30 mouse cellular contexts compared by ENCODE assay signal in genomic region chr19:36781996-36782395, GRCm38 (mm10). TPM values are rescaled to one million over a fixed set of nuclear protein-coding genes. Genes with fewer than 3 reads are reported as not detected.
DNase-seq lines count a peak whose midpoint lies in the region; ATAC-seq and TF ChIP-seq lines count a peak whose summit lies in the region.
"Had no signal": no experiment of that assay in that cellular context is flagged by ENCODE, and none has a peak within 500 bp of the region (broad histone marks: within the 10 kb centered on the region; RNA-seq: fewer than 3 reads in every experiment).

No protein-coding gene starts in this region.

- no peaks in the 10 kb centered on the region for H3K36me3 ChIP-seq in liver, postnatal 0 days (replicated peaks; ENCODE audit: insufficient read depth, low read length)
- H3K36me3 ChIP-seq in liver, embryonic 11.5 days (ENCODE audit: control insufficient read depth, insufficient read depth, low read length) = no peaks in the 10 kb centered on the region
- H3K36me3 ChIP-seq in MEL (ENCODE audit: control insufficient read depth in 1 of 2, insufficient read depth in 2 of 2, low read length in 2 of 2) = peaks cover 0 to 7% of the 10 kb centered on the region in 2 experiments; a peak in 2 of 4 replicates
- H3K36me3 ChIP-seq in midbrain, embryonic 11.5 days (ENCODE audit: control insufficient read depth, insufficient read depth, low read length) = no peaks in the 10 kb centered on the region
- H3K36me3 ChIP-seq: embryonic facial prominence, embryonic 12.5 days; embryonic facial prominence, embryonic 15.5 days; forebrain, embryonic 12.5 days; forebrain, embryonic 15.5 days; G1E; heart, embryonic 10.5 days; heart, embryonic 13.5 days had no signal

- H3K27ac ChIP-seq in liver, postnatal 0 days (ENCODE audit: low read depth) = peak overlapping the region; percentile 68
- H3K27ac ChIP-seq in liver, embryonic 11.5 days (ENCODE audit: low read depth, low read length) = no peak overlapping the region
- H3K27ac ChIP-seq in MEL (ENCODE audit: control insufficient read depth, low read depth, low read length) = no peak overlapping the region
- H3K27ac ChIP-seq in midbrain, embryonic 11.5 days (ENCODE audit: low read depth, low read length) = no peak overlapping the region
- H3K27ac ChIP-seq: embryonic facial prominence, embryonic 12.5 days; embryonic facial prominence, embryonic 15.5 days; forebrain, embryonic 12.5 days; forebrain, embryonic 15.5 days; heart, embryonic 10.5 days; heart, embryonic 13.5 days; hindbrain, embryonic 14.5 days; hindbrain, postnatal 0 days had no signal

- H3K4me2 ChIP-seq in liver, postnatal 0 days (ENCODE audit: low read depth, low read length) = no peak overlapping the region
- H3K4me2 ChIP-seq in liver, embryonic 11.5 days = no peak overlapping the region
- no peak overlapping the region for H3K4me2 ChIP-seq in midbrain, embryonic 11.5 days
- H3K4me2 ChIP-seq: embryonic facial prominence, embryonic 12.5 days; embryonic facial prominence, embryonic 15.5 days; forebrain, embryonic 12.5 days; forebrain, embryonic 15.5 days; heart, embryonic 13.5 days; hindbrain, embryonic 14.5 days had no signal

- TF ChIP-seq EP300 in liver, postnatal 0 days (IDR thresholded peaks at IDR 0.05; ENCODE audit: low read depth) = no peak
- TF ChIP-seq EP300 in MEL (IDR thresholded peaks at IDR 0.05; ENCODE audit: low read depth in 1 of 2, low read length in 2 of 2) = no peak

- ATAC-seq in liver, postnatal 0 days = peak; percentile 47
- no peak for ATAC-seq in liver, embryonic 11.5 days (replicated peaks; ENCODE audit: low FRiP score)
- 0 out of 2 replicates have a peak, but pooled peaks have one; percentile 43 for ATAC-seq in erythroblast, adult 5-6 weeks (replicated peaks; ENCODE audit: low FRiP score, poor library complexity, severe bottlenecking)
- ATAC-seq in midbrain, embryonic 11.5 days (ENCODE audit: low FRiP score) = no peak
- ATAC-seq: forebrain, embryonic 15.5 days; inflammation-experienced regulatory T-cells, adult 6 months; Patski had no signal

- no peak for TF ChIP-seq RAD21 in MEL (IDR thresholded peaks at IDR 0.05; ENCODE audit: low read depth, low read length)

- H3K4me1 ChIP-seq in liver, postnatal 0 days (ENCODE audit: insufficient read depth) = 0 out of 2 replicates have a peak, but pooled peaks cover 4% of the 10 kb centered on the region
- H3K4me1 ChIP-seq in liver, embryonic 11.5 days (replicated peaks; ENCODE audit: control insufficient read depth, insufficient read depth, low read length) = no peaks in the 10 kb centered on the region
- no peaks in the 10 kb centered on the region; a peak in 1 of 4 replicates for H3K4me1 ChIP-seq in MEL (ENCODE audit: control insufficient read depth in 1 of 2, insufficient read depth in 2 of 2, low read length in 2 of 2)
- H3K4me1 ChIP-seq in midbrain, embryonic 11.5 days (ENCODE audit: control insufficient read depth, insufficient read depth, low read length) = no peaks in the 10 kb centered on the region
- H3K4me1 ChIP-seq: embryonic facial prominence, embryonic 12.5 days; embryonic facial prominence, embryonic 15.5 days; forebrain, embryonic 12.5 days; forebrain, embryonic 15.5 days; heart, embryonic 10.5 days; heart, embryonic 13.5 days had no signal

- DNase-seq in liver, postnatal 0 days = no peak
- no peak for DNase-seq in liver, embryonic 11.5 days (ENCODE audit: low spot score)
- peak; percentile 81 for DNase-seq in MEL (ENCODE audit: low read depth, low spot score)
- DNase-seq in layer of hippocampus, postnatal 25 days (ENCODE audit: extremely low spot score in 1 of 2, low spot score in 1 of 2) = no peak
- no peak for DNase-seq in midbrain, embryonic 11.5 days (ENCODE audit: low spot score, missing footprints)
- DNase-seq: adrenal gland, postnatal 10 days; B cell, adult 2 months; cerebellum, adult 11 months; cerebellum, adult 2 months; cerebellum, adult 9-11 months; cerebellum, postnatal 25 days; gastrocnemius, postnatal 25 days; heart, adult 18-20 months; heart, postnatal 14 days; heart, postnatal 4 days had no signal

- H3K9me3 ChIP-seq in liver, postnatal 0 days (ENCODE audit: low read length) = no peaks in the 10 kb centered on the region
- H3K9me3 ChIP-seq in liver, embryonic 11.5 days (ENCODE audit: control insufficient read depth, low read length) = no peaks in the 10 kb centered on the region
- no peaks in the 10 kb centered on the region for H3K9me3 ChIP-seq in MEL (replicated peaks; ENCODE audit: insufficient read depth, low read length)
- H3K9me3 ChIP-seq in midbrain, embryonic 11.5 days (ENCODE audit: control insufficient read depth, low read length) = no peaks in the 10 kb centered on the region
- H3K9me3 ChIP-seq: embryonic facial prominence, embryonic 12.5 days; embryonic facial prominence, embryonic 15.5 days; forebrain, embryonic 12.5 days; forebrain, embryonic 15.5 days; G1E; heart, embryonic 10.5 days; heart, embryonic 13.5 days had no signal

- H3K4me3 ChIP-seq in liver, postnatal 0 days (ENCODE audit: low read depth, low read length) = no peak overlapping the region
- no peak overlapping the region for H3K4me3 ChIP-seq in liver, embryonic 11.5 days (ENCODE audit: low read depth, low read length)
- no peak overlapping the region for H3K4me3 ChIP-seq in MEL (ENCODE audit: control insufficient read depth in 1 of 2, insufficient read depth in 1 of 2, low read depth in 2 of 2, low read length in 2 of 2)
- no peak overlapping the region for H3K4me3 ChIP-seq in midbrain, embryonic 11.5 days (ENCODE audit: low read depth, low read length)
- H3K4me3 ChIP-seq: embryonic facial prominence, embryonic 12.5 days; embryonic facial prominence, embryonic 15.5 days; erythroblast, embryonic 14.5 days; forebrain, embryonic 12.5 days; forebrain, embryonic 15.5 days; heart, embryonic 10.5 days; heart, embryonic 13.5 days had no signal

- H3K27me3 ChIP-seq in liver, postnatal 0 days (ENCODE audit: insufficient read depth, low read length) = no peaks in the 10 kb centered on the region
- no peaks in the 10 kb centered on the region for H3K27me3 ChIP-seq in liver, embryonic 11.5 days (replicated peaks; ENCODE audit: control insufficient read depth, insufficient read depth, low read length)
- no peaks in the 10 kb centered on the region for H3K27me3 ChIP-seq in MEL (ENCODE audit: control insufficient read depth in 1 of 2, insufficient read depth in 2 of 2, low read length in 2 of 2)
- H3K27me3 ChIP-seq in midbrain, embryonic 11.5 days (ENCODE audit: control insufficient read depth, insufficient read depth, low read length) = no peaks in the 10 kb centered on the region
- H3K27me3 ChIP-seq: CH12.LX; embryonic facial prominence, embryonic 12.5 days; embryonic facial prominence, embryonic 15.5 days; forebrain, embryonic 12.5 days; forebrain, embryonic 15.5 days; heart, embryonic 13.5 days had no signal

- H3K9ac ChIP-seq in liver, postnatal 0 days (replicated peaks) = no peak overlapping the region
- H3K9ac ChIP-seq in liver, embryonic 11.5 days (ENCODE audit: low read depth, low read length) = no peak overlapping the region
- no peak overlapping the region for H3K9ac ChIP-seq in MEL (ENCODE audit: control insufficient read depth, low read depth, low read length, poor library complexity, severe bottlenecking)
- no peak overlapping the region for H3K9ac ChIP-seq in midbrain, embryonic 11.5 days (ENCODE audit: low read length)
- H3K9ac ChIP-seq: embryonic facial prominence, embryonic 12.5 days; embryonic facial prominence, embryonic 15.5 days; forebrain, embryonic 12.5 days; forebrain, embryonic 15.5 days; heart, embryonic 13.5 days; hindbrain, embryonic 14.5 days had no signal

- WGBS in liver, postnatal 0 days (ENCODE audit: insufficient replicate concordance) = 58% methylated on average over 3 of the region's 3 CpGs
- 72% methylated on average over 3 of the region's 3 CpGs for WGBS in liver, embryonic 11.5 days
- 89% methylated on average over 3 of the region's 3 CpGs for WGBS in midbrain, embryonic 11.5 days

- no peak for TF ChIP-seq CTCF in liver, postnatal 0 days (IDR thresholded peaks at IDR 0.05; ENCODE audit: low read depth)
- no peak for TF ChIP-seq CTCF in MEL (IDR thresholded peaks at IDR 0.05 in 2 of 3, conservative IDR thresholded peaks at IDR 0.05 in 1 of 3; ENCODE audit: control insufficient read depth in 1 of 3, insufficient read depth in 1 of 3, low read depth in 2 of 3, low read length in 3 of 3, poor library complexity in 1 of 3, severe bottlenecking in 1 of 3)

- TF ChIP-seq POLR2A in MEL (IDR thresholded peaks at IDR 0.05; ENCODE audit: control insufficient read depth in 1 of 2, insufficient read depth in 1 of 2, low read depth in 1 of 2, low read length in 2 of 2, poor library complexity in 1 of 2) = no peak

- H3K79me2 ChIP-seq in MEL (ENCODE audit: control insufficient read depth, insufficient read depth, low read length, poor library complexity) = no peaks in the 10 kb centered on the region

TF ChIP-seq in MEL, 35 proteins besides CTCF, POLR2A, EP300 and RAD21 (continues in another document):
- TF ChIP-seq USF1 (IDR thresholded peaks at IDR 0.05; ENCODE audit: low read depth, low read length) (no peak), MYC (IDR thresholded peaks at IDR 0.05; ENCODE audit: low read depth, low read length) (no peak), KAT2A (conservative IDR thresholded peaks at IDR 0.05; ENCODE audit: low read depth, low read length) (no peak), GATA1 (IDR thresholded peaks at IDR 0.05; ENCODE audit: low read depth, low read length) (no peak)

RNA-seq across cellular contexts. Expression of gene Ppp1r3c, which starts 45.5 kb away (rescaled TPM):
- polyA plus RNA-seq in liver, postnatal 0 days (2015; fragmentation: Nextera tagmentation; extraction: Ambion mirVana) = 11.3 and 12.0 TPM in 2 replicates
- 2.1 and 2.9 TPM in 2 replicates for polyA plus RNA-seq in liver, embryonic 11.5 days (2014; fragmentation: Nextera tagmentation; extraction: Ambion mirVana)
- total RNA-seq in MEL (2012; rRNA removed) = not detected in 2 replicates
- polyA plus RNA-seq in MEL (2012; ENCODE audit: insufficient read depth in 1 of 2, insufficient read length in 2 of 2, low read depth in 1 of 2, low replicate concordance in 2 of 2, missing spikeins in 1 of 2) = not detected
- not detected in 2 replicates for total RNA-seq in erythroblast, adult 5-6 weeks (2015; ENCODE audit: low replicate concordance)
- total RNA-seq in erythroblast, adult 5-6 weeks (2017; ENCODE audit: low replicate concordance) = not detected in 2 replicates
- 10 to 100 TPM; 47.4 to 55.9 TPM for total RNA-seq in layer of hippocampus, postnatal 25 days (2021)
- 2.2 and 2.3 TPM in 2 replicates for polyA plus RNA-seq in midbrain, embryonic 11.5 days (2014; fragmentation: Nextera tagmentation; extraction: Ambion mirVana)
- total RNA-seq: CH12.LX; common myeloid progenitor, adult 5-6 weeks had no signal
- polyA plus RNA-seq: erythroblast, embryonic 14.5 days; G1E; inflammation-experienced regulatory T-cells, adult 6 months had no signal

RNA-seq across cellular contexts. Expression of gene Tnks2, which starts 52.0 kb away (rescaled TPM):
- 9.3 and 9.8 TPM in 2 replicates for polyA plus RNA-seq in liver, postnatal 0 days (2015; fragmentation: Nextera tagmentation; extraction: Ambion mirVana)
- polyA plus RNA-seq in liver, embryonic 11.5 days (2014; fragmentation: Nextera tagmentation; extraction: Ambion mirVana) = 53.5 and 53.9 TPM in 2 replicates
- 50.2 and 63.1 TPM in 2 replicates for total RNA-seq in MEL (2012; rRNA removed)
- polyA plus RNA-seq in MEL (2012; ENCODE audit: insufficient read depth in 1 of 2, insufficient read length in 2 of 2, low read depth in 1 of 2, low replicate concordance in 2 of 2, missing spikeins in 1 of 2) = 10 to 100 TPM; 22.3 to 65.0 TPM
- total RNA-seq in erythroblast, adult 5-6 weeks (2015; ENCODE audit: low replicate concordance) = 22.4 and 29.0 TPM in 2 replicates
- total RNA-seq in erythroblast, adult 5-6 weeks (2017; ENCODE audit: low replicate concordance) = 26.9 and 56.0 TPM in 2 replicates
- 100 to 1,000 TPM; 129 to 131 TPM for total RNA-seq in layer of hippocampus, postnatal 25 days (2021)
- 76.3 and 81.3 TPM in 2 replicates for polyA plus RNA-seq in midbrain, embryonic 11.5 days (2014; fragmentation: Nextera tagmentation; extraction: Ambion mirVana)

Comparison
In these comparisons a context has a peak if more than half of its experiments do, and no peak if none do; other contexts are left out.
1. ATAC-seq: peak in liver, postnatal 0 days (single experiment) and erythroblast, adult 5-6 weeks (single experiment); none in liver, embryonic 11.5 days (single experiment) and midbrain, embryonic 11.5 days (single experiment).